Mouse (Mus musculus): ENCODE data around the gene Scgn.

DNA sequence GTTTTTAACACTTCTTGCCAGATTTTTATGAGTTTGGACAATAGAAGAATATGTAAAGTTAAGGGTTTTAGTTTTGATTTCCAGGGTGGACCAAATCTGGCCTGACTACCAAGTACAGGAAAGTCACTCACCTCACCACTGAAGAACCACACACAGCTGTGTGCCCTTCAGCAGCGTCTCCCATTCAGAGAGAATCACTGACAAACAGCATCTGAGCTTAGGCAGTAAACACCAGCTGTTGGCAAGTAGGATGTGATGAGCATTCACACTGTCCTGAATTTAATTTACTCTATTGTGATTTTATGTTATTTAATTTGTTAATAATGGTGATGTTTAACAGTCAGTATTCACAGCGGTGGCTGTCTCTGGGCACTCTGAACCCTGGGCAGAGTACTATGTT lies 65.2 kb downstream of the Scgn start:
- TF ChIP-seq POLR2A (IDR thresholded peaks at IDR 0.05; ENCODE audit: borderline replicate concordance, extremely low read depth, low read depth, low read length): no peak
- TF ChIP-seq CTCF (IDR thresholded peaks at IDR 0.05; ENCODE audit: insufficient read depth, low read length): no peak

All from lung, adult 2 months (tissue).